Mouse (Mus musculus) G1E (cell line): ENCODE results near the gene Pdlim4.

Source experiments
- CTCF ChIP-seq: IDR thresholded peaks from 2 replicates; pipeline ENCODE4 v1.5.1; 2012; ENCODE audit warnings: low read depth, low read length, inconsistent platforms, mixed read lengths
- GATA1 ChIP-seq: IDR thresholded peaks from 2 replicates; pipeline ENCODE4 v1.6.1; 2012; ENCODE audit warnings: borderline replicate concordance, low read length, inconsistent platforms, mixed read lengths
- GATA2 ChIP-seq: IDR thresholded peaks from 2 replicates; pipeline ENCODE4 v1.6.1; 2012; ENCODE audit warnings: low read depth, low read length, inconsistent platforms, borderline replicate concordance
- POLR2AphosphoS5 ChIP-seq: IDR thresholded peaks from 2 replicates; pipeline ENCODE4 v1.6.1; 2012; ENCODE audit warnings: low read depth, low read length, inconsistent platforms; ENCODE audit not compliant: insufficient replicate concordance

DNA sequence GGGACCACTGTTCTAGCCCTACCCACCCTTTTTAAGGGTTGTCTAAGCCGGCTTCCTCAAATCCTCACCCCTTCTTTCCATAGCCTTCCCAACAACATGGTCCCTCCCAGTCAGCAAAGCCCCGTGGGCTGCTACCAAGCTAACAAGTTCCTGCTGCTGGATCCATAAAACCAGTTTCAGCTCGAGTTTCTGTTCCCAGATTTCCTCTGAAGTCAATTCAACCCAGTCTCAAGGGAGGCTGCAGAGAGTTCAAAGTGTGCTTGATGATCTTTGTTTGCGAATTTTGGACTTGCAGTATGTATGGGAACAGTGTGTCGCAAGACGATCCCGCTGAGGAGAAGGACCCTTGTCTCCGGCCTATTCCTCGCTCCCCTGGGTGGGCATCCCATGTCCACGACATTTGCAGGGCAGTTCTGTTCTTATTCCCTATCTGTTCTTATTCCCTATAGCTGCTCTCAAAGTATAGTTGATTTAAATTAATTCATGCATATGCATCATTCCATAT, 60.3 kb downstream of the Pdlim4 start:
- TF ChIP-seq CTCF: no peak
- TF ChIP-seq POLR2AphosphoS5: no peak
- TF ChIP-seq GATA2: no peak
- no peak for TF ChIP-seq GATA1
